Mouse (Mus musculus) embryonic facial prominence, embryonic 15.5 days (tissue): ENCODE data around the gene Olfr1174-ps. TPM values are rescaled to one million over a fixed set of nuclear protein-coding genes. Genes with fewer than 3 reads are reported as not detected.

Source experiments
- ATAC-seq: fragments of 200-750 bp; cut with Nextera tagmentation; 2 replicates; pipeline ENCODE4 v1.8.0; 2017; ENCODE audit warnings: low read depth, moderate TSS enrichment; ENCODE audit not compliant: insufficient number of reproducible peaks, low FRiP score, low TSS enrichment
- H3K27ac ChIP-seq: fragments of 300-500 bp; sonication (generic); replicated peaks from 2 replicates; pipeline ENCODE4 v1.5.1; 2015; ENCODE audit warnings: mild to moderate bottlenecking, inconsistent platforms
- H3K27me3 ChIP-seq: fragments of 300-500 bp; sonication (generic); 2 replicates; pipeline ENCODE4 v1.6.1; 2015; ENCODE audit warnings: inconsistent platforms
- H3K36me3 ChIP-seq: fragments of 300-500 bp; sonication (generic); 2 replicates; pipeline ENCODE4 v1.6.1; 2015; ENCODE audit warnings: mild to moderate bottlenecking, inconsistent platforms
- H3K4me1 ChIP-seq: fragments of 300-500 bp; sonication (generic); 2 replicates; pipeline ENCODE4 v1.6.1; 2015; ENCODE audit warnings: inconsistent platforms
- H3K4me2 ChIP-seq: fragments of 300-500 bp; sonication (generic); replicated peaks from 2 replicates; pipeline ENCODE4 v1.6.1; 2015; ENCODE audit warnings: mild to moderate bottlenecking, inconsistent platforms
- H3K4me3 ChIP-seq: fragments of 300-500 bp; sonication (generic); replicated peaks from 2 replicates; pipeline ENCODE4 v1.5.1; 2015; ENCODE audit warnings: mild to moderate bottlenecking, inconsistent platforms
- H3K9ac ChIP-seq: fragments of 300-500 bp; sonication (generic); 2 replicates; pipeline ENCODE4 v1.6.1; 2015; ENCODE audit warnings: inconsistent platforms
- H3K9me3 ChIP-seq: fragments of 300-500 bp; sonication (generic); replicated peaks from 2 replicates; pipeline ENCODE4 v1.6.1; 2016; ENCODE audit warnings: inconsistent platforms
- WGBS: fragments of 180-500 bp; shearing (Covaris S2); methylation state at CpG from one replicate; pipeline ENCODE4 v1.1.7; 2015; 5-methylcytosine and 5-hydroxymethylcytosine counted together
- polyA plus RNA-seq: library from polyadenylated mRNA; unstranded; fragments of >200 nt; fragmentation: Nextera tagmentation; extraction: Ambion mirVana; gene quantifications from 2 replicates; pipeline ENCODE4 v1.2.1, GENCODE M21; 2015

Gene Olfr1174-ps
- not detected in 2 replicates for polyA plus RNA-seq

DNA sequence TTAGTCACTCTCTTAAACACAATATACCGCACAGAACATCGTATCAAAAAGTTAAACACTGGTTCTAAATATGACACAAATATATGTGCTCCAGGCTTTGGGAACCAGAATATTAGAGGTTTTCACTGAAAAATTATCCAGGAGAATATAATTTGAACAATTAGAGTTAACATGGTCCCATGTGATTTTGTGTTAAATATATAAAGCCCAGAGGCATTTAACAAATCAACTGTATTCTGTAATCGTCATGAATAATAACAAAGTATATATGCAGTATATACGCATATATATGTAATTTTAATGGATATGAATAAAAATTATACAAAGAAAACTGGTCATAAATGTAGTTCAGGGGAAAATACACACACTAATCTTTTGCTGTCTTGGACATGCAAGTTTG lies at the start of gene Olfr1174-ps:
Gene Olfr1174-ps (minus strand): TSS at position 101 of the 400 bp plus-strand sequence.
- no peak for ATAC-seq
- 90% methylated on average over 4 of the region's 4 CpGs for WGBS
- Histone ChIP-seq H3K27ac (no peak within 1 kb of the TSS), H3K9me3 (no peaks in the 10 kb centered on the region), H3K4me2 (no peak within 1 kb of the TSS), H3K4me3 (no peak within 1 kb of the TSS), H3K36me3 (no peaks in the 10 kb centered on the region), H3K27me3 (no peaks in the 10 kb centered on the region), H3K4me1 (no peaks in the 10 kb centered on the region), H3K9ac (no peak within 1 kb of the TSS)

DNA sequence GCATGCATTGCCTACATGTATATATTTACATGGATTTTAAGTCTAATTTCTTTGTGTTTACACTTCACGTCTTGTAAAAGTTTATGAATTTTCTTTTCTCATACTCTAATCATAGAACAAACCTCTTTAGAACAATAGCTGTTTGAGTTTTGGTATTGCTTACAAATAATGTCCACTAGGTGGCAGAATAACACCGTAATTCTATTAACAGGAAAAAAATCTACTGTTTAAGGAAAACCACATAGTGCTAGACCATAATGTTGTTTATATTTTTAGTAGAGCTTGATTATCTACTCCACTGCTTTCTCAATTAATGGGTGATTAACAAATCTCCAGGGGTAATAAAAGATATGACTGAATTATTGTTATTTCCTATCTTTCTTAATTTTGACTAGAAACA lies 41.4 kb upstream of the Olfr1174-ps start:
- no peaks in the 10 kb centered on the region for H3K27me3 ChIP-seq
- 2% methylated on average over 2 of the region's 2 CpGs for WGBS
- ATAC-seq: no peak
- no peak overlapping the region for H3K9ac ChIP-seq
- no peak overlapping the region for H3K4me3 ChIP-seq
- H3K4me1 ChIP-seq: no peaks in the 10 kb centered on the region
- H3K9me3 ChIP-seq: no peaks in the 10 kb centered on the region
- H3K4me2 ChIP-seq: no peak overlapping the region
- no peak overlapping the region for H3K27ac ChIP-seq
- no peaks in the 10 kb centered on the region for H3K36me3 ChIP-seq

DNA sequence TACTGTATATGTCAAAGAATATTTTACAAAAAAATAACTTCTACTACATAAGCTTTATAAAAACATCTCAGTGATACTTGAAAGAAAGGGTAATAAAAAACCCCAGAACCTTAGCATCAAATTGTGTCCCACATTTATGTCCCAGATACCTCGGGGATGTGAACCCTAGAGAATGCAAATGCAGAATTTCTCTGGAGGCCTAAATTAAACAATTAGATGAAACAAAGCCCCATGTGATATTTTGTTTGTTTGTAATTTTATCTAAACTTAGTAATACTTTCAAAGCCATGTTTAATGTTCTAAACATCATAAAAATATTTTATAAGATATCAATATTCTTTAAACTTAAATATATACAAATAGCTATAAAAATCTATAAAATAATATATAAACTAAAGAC lies 31.5 kb upstream of the Olfr1174-ps start, which contains the start of gene Olfr1177-ps:
Gene Olfr1177-ps (minus strand): TSS at position 101 of the 400 bp plus-strand sequence.
- Histone ChIP-seq H3K27me3 (no peaks in the 10 kb centered on the region), H3K4me2 (no peak within 1 kb of the TSS), H3K4me1 (no peaks in the 10 kb centered on the region), H3K27ac (no peak within 1 kb of the TSS), H3K36me3 (no peaks in the 10 kb centered on the region), H3K9ac (no peak within 1 kb of the TSS), H3K9me3 (no peaks in the 10 kb centered on the region), H3K4me3 (no peak within 1 kb of the TSS)
- no peak for ATAC-seq
- WGBS: 79% methylated on average over 1 of the region's 1 CpGs

GRCm38 (mm10) chr2:88336421-88336820 lies 21.5 kb upstream of the Olfr1174-ps start, which contains the start of gene Olfr1176:
Gene Olfr1176 (plus strand): TSS chr2:88336721.
- Histone ChIP-seq H3K27me3 (no peaks in the 10 kb centered on the region), H3K36me3 (no peaks in the 10 kb centered on the region), H3K4me1 (no peaks in the 10 kb centered on the region), H3K27ac (no peak within 1 kb of the TSS), H3K9ac (no peak within 1 kb of the TSS), H3K4me2 (no peak within 1 kb of the TSS), H3K4me3 (no peak within 1 kb of the TSS), H3K9me3 (no peaks in the 10 kb centered on the region)
- no peak for ATAC-seq
- 48% methylated on average over 1 of the region's 1 CpGs for WGBS

- H3K27ac ChIP-seq: no peak within 1 kb of the TSS
- H3K9ac ChIP-seq: no peak within 1 kb of the TSS
- H3K4me1 ChIP-seq: no peaks in the 10 kb centered on the region
- H3K9me3 ChIP-seq: no peaks in the 10 kb centered on the region
- no peaks in the 10 kb centered on the region for H3K36me3 ChIP-seq
- H3K4me3 ChIP-seq: no peak within 1 kb of the TSS
- H3K27me3 ChIP-seq: no peaks in the 10 kb centered on the region
- no peak within 1 kb of the TSS for H3K4me2 ChIP-seq
- WGBS: 85% methylated on average over 2 of the region's 2 CpGs
- no peak for ATAC-seq
Measured at GRCm38 (mm10) chr2:88327115-88327514, 12.2 kb upstream of the Olfr1174-ps start, which contains the start of gene Olfr1175-ps. Gene Olfr1175-ps (minus strand): TSS chr2:88327215.

DNA sequence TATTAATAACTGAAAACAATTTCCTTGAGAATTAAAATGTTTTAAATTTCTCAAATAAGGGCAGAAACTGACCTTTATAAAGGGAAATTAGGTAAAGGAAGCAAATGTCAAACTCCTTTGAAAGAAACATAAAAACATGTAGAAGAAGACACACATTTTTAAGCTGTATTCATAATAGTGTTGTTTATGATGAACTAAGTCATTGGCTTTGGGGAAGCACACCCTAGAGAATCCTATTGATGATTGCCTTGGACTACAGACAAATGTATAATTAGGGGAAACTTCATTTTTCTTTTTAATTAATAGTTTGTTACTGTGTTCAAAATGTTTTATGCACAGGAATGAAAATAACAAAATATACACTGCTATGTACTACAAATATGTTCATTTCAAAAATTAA lies 35.2 kb downstream of the Olfr1174-ps start, which contains the start of gene Olfr1173:
Gene Olfr1173 (minus strand): TSS at position 101 of the 400 bp plus-strand sequence.
- H3K4me2 ChIP-seq: no peak within 1 kb of the TSS
- H3K36me3 ChIP-seq: no peaks in the 10 kb centered on the region
- no peak within 1 kb of the TSS for H3K27ac ChIP-seq
- no peak within 1 kb of the TSS for H3K9ac ChIP-seq
- no peak within 1 kb of the TSS for H3K4me3 ChIP-seq
- no peaks in the 10 kb centered on the region for H3K9me3 ChIP-seq
- no peaks in the 10 kb centered on the region for H3K27me3 ChIP-seq
- no peaks in the 10 kb centered on the region for H3K4me1 ChIP-seq
- no peak for ATAC-seq

Other genes starting within 250 kb of the Olfr1174-ps start
- gene Olfr1163, start 243.3 kb downstream of the Olfr1174-ps start, polyA plus RNA-seq: not detected in 2 replicates
- gene Olfr1164, start 221.2 kb downstream of the Olfr1174-ps start, polyA plus RNA-seq: not detected in 2 replicates
- gene Olfr1166, start 186.9 kb downstream of the Olfr1174-ps start, polyA plus RNA-seq: not detected in 2 replicates
- gene Olfr1167, start 159.9 kb downstream of the Olfr1174-ps start, polyA plus RNA-seq: not detected in 2 replicates
- not detected in 2 replicates for gene Olfr1168, start 133.3 kb downstream of the Olfr1174-ps start, polyA plus RNA-seq
- gene Olfr1170, start 86.8 kb downstream of the Olfr1174-ps start, polyA plus RNA-seq: not detected in 2 replicates
- not detected in 2 replicates for gene Olfr1173, start 35.3 kb downstream of the Olfr1174-ps start, polyA plus RNA-seq
- not detected in 2 replicates for gene Olfr1175-ps, start 12.1 kb upstream of the Olfr1174-ps start, polyA plus RNA-seq
- gene Olfr1176, start 21.6 kb upstream of the Olfr1174-ps start, polyA plus RNA-seq: 0.40 and 0.41 TPM in 2 replicates
- gene Olfr1177-ps, start 31.4 kb upstream of the Olfr1174-ps start, polyA plus RNA-seq: 0.13 and 0.23 TPM in 2 replicates
- not detected in 2 replicates for gene Olfr1178, start 71.9 kb upstream of the Olfr1174-ps start, polyA plus RNA-seq
- not detected in 2 replicates for gene Olfr1179, start 91.3 kb upstream of the Olfr1174-ps start, polyA plus RNA-seq
- gene Olfr1180, start 104.0 kb upstream of the Olfr1174-ps start, polyA plus RNA-seq: not detected in 2 replicates
- gene Olfr1181, start 111.0 kb upstream of the Olfr1174-ps start, polyA plus RNA-seq: not detected in 2 replicates
- gene Gm13757, start 134.0 kb upstream of the Olfr1174-ps start, polyA plus RNA-seq: not detected in 2 replicates
- not detected in 2 replicates for gene Olfr1183, start 139.7 kb upstream of the Olfr1174-ps start, polyA plus RNA-seq
- not detected in 2 replicates for gene Olfr1184, start 168.5 kb upstream of the Olfr1174-ps start, polyA plus RNA-seq
- gene Olfr1185-ps1, start 178.2 kb upstream of the Olfr1174-ps start, polyA plus RNA-seq: not detected in 2 replicates
- not detected in 2 replicates for gene Olfr1186, start 203.4 kb upstream of the Olfr1174-ps start, polyA plus RNA-seq
- not detected in 2 replicates for gene Olfr1188, start 241.8 kb upstream of the Olfr1174-ps start, polyA plus RNA-seq